Mouse (Mus musculus): ENCODE measurements at regions not wholly inside any gene's neighbourhood (a gene's known extent, or its start where the extent isn't known, plus 50 kb on each side); places are given as distances from the start of the nearest gene placed in this dataset.
A peak's percentile ranks its signal among the peaks of the same experiment; 100 is the strongest.

DNA sequence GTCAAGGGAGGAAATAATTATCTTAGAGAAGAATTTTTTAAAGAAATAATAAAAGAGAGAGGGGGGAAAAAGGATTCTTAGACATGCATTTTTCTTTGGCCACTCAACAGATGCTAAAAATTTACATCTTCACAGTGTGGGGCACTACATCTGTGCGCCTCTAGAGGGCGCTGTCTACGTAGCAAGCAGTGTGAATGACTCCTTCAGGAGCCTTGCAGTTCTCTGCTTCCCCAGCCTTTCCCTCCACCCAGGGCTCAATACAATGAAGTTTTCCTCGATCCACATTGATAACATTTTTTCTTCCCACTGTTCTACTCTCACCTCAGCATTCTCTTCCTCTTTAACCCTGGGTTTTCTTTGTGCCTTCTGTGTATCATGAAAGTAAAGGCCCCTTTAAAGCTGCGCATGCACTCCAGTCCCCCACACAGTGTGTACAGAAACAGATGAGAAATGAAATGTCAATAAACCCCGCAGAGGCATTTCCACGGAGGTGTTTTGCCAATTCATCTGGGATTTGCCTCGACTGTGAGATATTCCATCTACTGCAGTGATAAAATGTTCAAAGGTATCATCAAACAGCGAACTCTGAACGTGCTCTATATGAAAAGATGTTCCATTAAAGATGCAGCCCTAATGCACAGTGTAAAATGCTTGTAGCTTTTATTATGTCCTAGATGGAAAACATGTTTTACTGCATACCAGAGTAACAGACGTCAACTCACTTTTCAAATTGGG lies 181.2 kb downstream of the Rdh14 start:
- no peak for DNase-seq (ENCODE audit: low spot score in 2 of 2)

GRCm38 (mm10) chr12:10572378-10572650 lies 181.7 kb downstream of the Rdh14 start:
- DNase-seq (ENCODE audit: low spot score in 2 of 2): no peak

DNA sequence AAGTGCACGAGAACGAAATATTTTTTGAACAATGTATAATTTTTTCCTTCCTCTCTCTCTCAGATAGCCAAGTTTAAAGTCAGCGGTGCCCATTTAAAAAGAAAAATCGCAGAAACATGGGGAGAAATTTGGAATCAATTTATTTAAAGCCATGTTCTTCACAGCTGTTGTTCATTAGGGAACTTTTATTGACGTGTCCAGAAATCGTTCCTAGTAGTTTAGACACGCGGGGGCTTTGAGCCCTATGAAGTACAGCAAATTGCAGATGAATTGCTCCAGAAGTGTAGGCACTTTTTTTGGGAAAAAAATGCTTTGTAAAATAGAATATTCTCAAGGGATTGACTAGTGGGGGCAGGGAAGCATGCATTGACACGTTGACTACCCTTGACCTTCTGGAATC lies 182.8 kb downstream of the Rdh14 start:
- no peak for DNase-seq (ENCODE audit: low spot score in 2 of 2)

DNA sequence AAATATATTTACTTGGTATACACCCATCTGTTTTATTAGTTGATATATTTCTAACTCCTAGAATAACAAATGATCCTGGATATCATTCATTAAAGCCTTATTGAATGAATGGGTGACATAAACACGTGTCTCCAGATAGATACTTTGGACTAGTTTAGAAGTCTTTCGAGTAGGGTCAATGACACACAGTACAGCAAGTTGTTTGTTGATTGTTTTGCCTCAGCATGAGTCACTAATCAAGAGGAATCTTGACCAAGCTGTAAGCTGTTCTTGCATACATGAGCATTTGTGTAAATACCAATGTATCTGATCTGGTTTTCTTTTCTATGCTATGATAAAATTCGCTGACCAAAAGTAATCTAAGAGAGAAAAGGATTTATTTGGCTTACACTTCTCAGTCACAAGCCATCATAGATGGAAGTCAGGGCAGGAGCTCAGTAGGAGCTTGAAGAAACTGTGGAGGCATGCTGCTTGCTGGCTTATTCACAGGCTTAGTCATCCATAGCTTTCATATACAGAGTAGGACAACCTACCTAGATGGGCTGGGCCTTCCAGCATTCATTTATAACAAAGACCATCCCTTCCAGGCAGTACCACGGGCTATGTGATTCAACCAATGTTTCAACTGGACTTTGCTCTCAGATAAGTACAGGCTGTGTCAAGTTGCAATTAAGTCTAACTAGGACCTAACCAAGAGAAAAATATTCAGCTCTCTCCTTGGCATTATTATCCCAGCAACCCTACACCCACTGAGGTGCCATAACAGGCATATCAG lies 192.5 kb downstream of the Rdh14 start:
- DNase-seq (ENCODE audit: low spot score in 2 of 2): no peak

DNA sequence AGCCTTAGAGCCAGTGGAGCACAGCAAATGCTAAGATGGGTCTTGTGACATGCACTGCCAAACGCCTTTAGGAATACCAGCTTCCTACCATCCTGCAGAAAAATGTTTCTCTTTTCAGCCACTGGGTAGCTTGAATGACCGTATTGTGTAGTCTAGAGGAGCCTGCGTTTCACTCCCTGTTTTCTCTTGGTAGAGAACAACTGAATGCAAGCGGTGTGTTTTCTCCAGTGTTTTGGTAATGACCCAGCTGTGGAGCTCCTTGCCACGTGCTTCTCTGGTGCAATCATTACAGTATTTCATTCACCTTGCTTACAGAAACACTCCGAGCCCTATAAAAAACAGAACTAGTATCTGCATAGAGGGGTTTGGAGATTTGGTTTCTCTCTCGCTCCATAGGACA lies 193.5 kb downstream of the Rdh14 start:
- DNase-seq (ENCODE audit: low spot score in 2 of 2): no peak

DNA sequence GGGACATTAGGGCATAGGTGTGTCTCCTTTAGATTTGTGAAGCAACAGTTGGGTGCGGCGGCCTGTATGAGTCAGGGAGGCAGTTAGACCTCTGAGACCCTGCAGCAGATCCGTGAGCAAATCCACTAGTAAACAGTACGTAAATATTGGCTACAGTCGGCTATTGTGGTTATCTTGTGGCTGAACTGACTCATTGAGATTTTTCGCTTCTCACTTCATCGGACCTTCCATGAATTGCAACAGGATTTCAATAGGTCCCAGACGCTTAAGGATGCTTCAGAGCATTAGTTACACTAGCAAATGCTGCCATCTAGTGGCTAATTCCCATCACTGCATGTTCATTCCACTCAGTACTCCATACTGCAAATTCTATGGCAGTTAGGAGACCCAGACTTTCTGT lies 199.0 kb downstream of the Rdh14 start:
- peak in 1 of 2 experiments; percentile 41 for DNase-seq (ENCODE audit: low spot score in 2 of 2)

DNA sequence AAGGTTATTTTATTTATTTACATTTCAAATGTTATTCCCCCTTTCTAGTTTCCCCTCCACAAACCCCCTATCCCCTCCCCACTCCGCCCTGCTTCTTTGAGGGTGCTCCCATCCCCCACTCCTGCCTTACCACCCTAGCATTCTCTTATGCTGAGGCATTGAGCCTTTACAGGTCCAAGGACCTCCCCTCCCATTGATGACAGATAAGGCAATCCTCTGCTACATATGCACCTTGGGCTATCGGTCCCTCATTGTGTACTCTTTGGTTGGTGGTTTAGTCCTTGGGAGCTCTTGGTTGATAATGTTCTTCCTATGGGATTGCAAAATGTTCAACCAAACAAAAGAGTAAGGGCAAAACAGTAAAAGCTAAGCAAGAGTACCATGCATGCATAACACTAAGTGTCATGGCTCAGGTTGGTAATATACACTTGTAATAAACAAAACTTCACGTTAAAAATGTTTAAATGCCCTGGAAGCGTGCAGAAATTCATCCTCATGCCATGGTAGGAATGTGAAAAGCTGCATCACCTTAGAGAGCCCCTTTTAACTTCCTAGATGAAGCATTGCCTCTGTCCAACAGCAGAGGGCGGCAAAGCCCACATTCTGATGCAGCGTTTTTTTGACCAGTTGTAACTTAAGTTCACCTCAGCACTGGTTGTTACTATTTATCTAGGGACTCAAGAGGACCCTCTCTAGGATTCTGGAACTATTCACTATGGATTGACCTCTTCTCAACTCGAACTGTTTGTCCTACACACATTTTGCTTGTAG lies 207.6 kb downstream of the Rdh14 start:
- peak in 1 of 2 experiments; percentile 11 for DNase-seq (ENCODE audit: low spot score in 2 of 2)

- no peak for DNase-seq (ENCODE audit: low spot score in 2 of 2)
Observed at GRCm38 (mm10) chr12:10600111-10600510, 209.5 kb downstream of the Rdh14 start.

GRCm38 (mm10) chr12:10618319-10618718 lies 227.7 kb downstream of the Rdh14 start:
- no peak for DNase-seq (ENCODE audit: low spot score in 2 of 2)

GRCm38 (mm10) chr12:10620541-10620940 lies 230.0 kb downstream of the Rdh14 start:
- DNase-seq (ENCODE audit: low spot score in 2 of 2): no peak

DNA sequence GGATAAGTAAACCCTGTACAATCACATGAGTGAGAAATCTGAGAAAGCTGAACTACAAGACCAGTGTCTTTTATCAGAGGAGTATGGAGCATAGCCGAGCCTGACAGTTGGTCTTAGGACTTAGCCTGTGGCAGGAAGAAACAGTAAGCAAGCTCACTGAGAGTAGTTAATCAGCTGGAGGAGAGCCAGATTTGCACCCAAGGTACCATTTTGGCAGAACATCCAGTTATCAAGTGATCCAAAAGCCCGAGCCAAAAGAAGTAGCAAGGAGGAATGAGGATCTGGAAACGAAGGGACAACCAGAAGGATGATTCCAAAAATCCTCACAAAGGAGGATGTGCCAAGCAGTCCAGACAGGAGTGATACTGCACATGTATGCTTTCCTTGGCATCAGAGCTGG lies 248.0 kb downstream of the Rdh14 start:
- no peak for DNase-seq (ENCODE audit: low spot score in 2 of 2)

DNA sequence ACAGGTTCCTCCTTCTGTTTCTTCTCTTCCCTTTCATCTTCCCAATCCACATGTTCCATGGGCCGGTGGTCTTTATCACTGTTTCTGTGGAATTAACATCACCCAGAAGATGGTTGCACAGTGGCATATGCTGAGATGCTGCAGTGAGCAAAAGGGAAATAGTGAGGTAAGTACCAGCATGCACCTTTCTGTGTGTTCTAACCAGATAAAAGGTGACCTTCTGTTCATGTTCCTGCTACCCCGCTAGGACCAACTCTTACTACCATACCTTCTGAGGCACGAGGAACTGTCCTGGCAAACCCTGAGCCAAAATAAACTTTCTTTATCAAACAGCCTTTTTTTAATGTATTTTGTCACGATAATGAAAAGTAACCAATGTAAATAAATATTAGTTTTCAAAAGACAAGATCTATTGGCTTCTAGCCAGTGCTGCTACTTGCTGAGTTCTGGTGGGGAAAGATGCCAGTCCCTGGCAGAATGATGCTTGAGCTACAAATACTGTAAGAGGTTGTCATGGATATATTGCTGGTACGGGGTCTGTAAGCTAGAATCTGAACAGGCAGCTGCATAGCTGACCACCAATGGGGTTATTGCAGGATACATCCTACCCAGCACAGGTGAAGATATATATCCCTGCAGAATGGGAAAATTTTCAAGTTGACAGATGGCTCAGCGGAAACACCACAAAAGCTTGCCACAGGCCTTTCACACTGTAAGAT lies 264.1 kb downstream of the Rdh14 start:
- DNase-seq (ENCODE audit: low spot score in 2 of 2): no peak

GRCm38 (mm10) chr12:10655185-10655544 lies 264.6 kb downstream of the Rdh14 start:
- DNase-seq (ENCODE audit: low spot score in 2 of 2): no peak

DNA sequence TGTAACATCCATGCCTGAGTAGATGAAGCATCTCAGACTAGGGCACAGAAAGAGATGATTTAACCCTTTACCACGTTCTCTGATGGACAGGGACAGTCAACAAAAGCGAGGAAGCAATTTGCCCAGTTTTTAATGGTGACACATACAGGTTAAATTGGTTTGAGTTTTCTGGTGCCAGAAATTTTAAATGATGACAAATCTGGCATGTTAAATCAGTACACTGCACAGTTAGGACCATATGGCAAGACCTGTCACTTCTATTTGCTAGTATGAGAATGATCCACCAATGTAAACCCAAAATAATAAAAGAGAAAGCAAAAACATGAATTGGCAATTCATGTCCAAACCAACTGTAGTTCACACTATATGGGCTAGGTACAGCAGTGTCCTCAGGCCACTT lies 268.3 kb downstream of the Rdh14 start:
- DNase-seq (ENCODE audit: low spot score in 2 of 2): no peak

DNA sequence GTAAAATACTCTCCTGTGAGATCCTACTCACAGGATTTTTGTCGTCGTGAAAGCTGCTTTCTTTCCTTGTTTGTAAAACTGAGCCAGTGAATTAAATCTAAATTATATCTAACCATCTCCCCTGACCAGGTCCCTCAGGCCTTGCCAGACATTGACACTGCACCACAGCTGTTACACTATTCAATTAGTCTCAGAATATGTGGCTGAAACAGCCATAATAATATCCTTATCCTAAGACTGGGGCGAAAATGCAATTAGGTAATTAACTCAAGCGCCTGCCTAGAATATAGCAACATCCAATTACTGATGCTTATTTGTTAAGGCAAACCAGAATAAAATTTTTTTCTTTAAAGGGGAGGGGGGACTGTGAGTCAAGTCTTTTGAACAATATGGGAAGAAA lies 296.2 kb downstream of the Rdh14 start:
- DNase-seq (ENCODE audit: low spot score in 2 of 2): no peak
